ENCODE assay signal across 8 mouse cellular contexts in genomic region chr7:70361383-70362364, GRCm38 (mm10). TPM values are rescaled to one million over a fixed set of nuclear protein-coding genes. Genes with fewer than 3 reads are reported as not detected.
DNase-seq lines count a peak whose midpoint lies in the region; ATAC-seq and TF ChIP-seq lines count a peak whose summit lies in the region.

No protein-coding gene starts in this region.

- H3K79me2 ChIP-seq in liver, adult 2 months (ENCODE audit: control insufficient read depth, insufficient read depth, low read length), result peaks cover 24% of the 10 kb centered on the region

- peak overlapping the region; percentile 84 for H3K4me3 ChIP-seq in forebrain, embryonic 10.5 days
- peak overlapping the region; percentile 80 for H3K4me3 ChIP-seq in heart, embryonic 13.5 days
- peak overlapping the region; percentile 98 for H3K4me3 ChIP-seq in kidney, postnatal 0 days (replicated peaks; ENCODE audit: low read depth, low read length)
- H3K4me3 ChIP-seq in liver, adult 2 months (ENCODE audit: insufficient read depth, low read depth, low read length), result peak overlapping the region; percentile 67
- H3K4me3 ChIP-seq in neural tube, embryonic 11.5 days (ENCODE audit: low read depth, low read length), result peak overlapping the region; percentile 96

- no peak; the same call in 1 of the 2 replicates for TF ChIP-seq CTCF in kidney, postnatal 0 days (IDR thresholded peaks at IDR 0.05; ENCODE audit: low read depth)
- TF ChIP-seq CTCF in liver, adult 2 months (IDR thresholded peaks at IDR 0.05; ENCODE audit: low read depth, low read length), result no peak

- no peaks in the 10 kb centered on the region for H3K9me3 ChIP-seq in forebrain, embryonic 10.5 days
- no peaks in the 10 kb centered on the region for H3K9me3 ChIP-seq in heart, embryonic 13.5 days
- H3K9me3 ChIP-seq in kidney, postnatal 0 days (replicated peaks; ENCODE audit: low read length), result no peaks in the 10 kb centered on the region
- H3K9me3 ChIP-seq in neural tube, embryonic 11.5 days (ENCODE audit: control insufficient read depth, low read length), result no peaks in the 10 kb centered on the region

- DNase-seq in ES-CJ7 (ENCODE audit: low read depth, low spot score), result peak; percentile 94
- DNase-seq in c-Kit-positive CD71-negative TER-119-negative erythroid progenitor cells, embryonic 14.5 days (ENCODE audit: low read depth), result peak; percentile 39
- DNase-seq in forebrain, embryonic 10.5 days (ENCODE audit: extremely low spot score, low spot score), result peak; percentile 91
- peak; percentile 99 for DNase-seq in kidney, postnatal 0 days (ENCODE audit: low spot score)
- DNase-seq in liver, adult 2 months (ENCODE audit: extremely low read depth, low read depth, low spot score), result peak; percentile 83
- peak; percentile 99 for DNase-seq in neural tube, embryonic 11.5 days (ENCODE audit: low spot score)
- DNase-seq in urinary bladder, adult 2 months (ENCODE audit: low spot score), result peak; percentile 86

- H3K27me3 ChIP-seq in forebrain, embryonic 10.5 days (ENCODE audit: poor library complexity, severe bottlenecking), result peaks cover 87% of the 10 kb centered on the region
- H3K27me3 ChIP-seq in heart, embryonic 13.5 days (replicated peaks), result peaks cover 47% of the 10 kb centered on the region
- no peaks in the 10 kb centered on the region for H3K27me3 ChIP-seq in kidney, postnatal 0 days (ENCODE audit: insufficient read depth, low read length)
- H3K27me3 ChIP-seq in liver, adult 2 months (ENCODE audit: control insufficient read depth, insufficient read depth, low read length), result no peaks in the 10 kb centered on the region
- H3K27me3 ChIP-seq in neural tube, embryonic 11.5 days (ENCODE audit: control insufficient read depth, insufficient read depth, low read length), result no peaks in the 10 kb centered on the region

- H3K4me2 ChIP-seq in heart, embryonic 13.5 days, result peak overlapping the region; percentile 82
- peak overlapping the region; percentile 82 for H3K4me2 ChIP-seq in kidney, postnatal 0 days (ENCODE audit: low read length)
- peak overlapping the region; percentile 96 for H3K4me2 ChIP-seq in neural tube, embryonic 11.5 days (ENCODE audit: low read depth)

- H3K36me3 ChIP-seq in forebrain, embryonic 10.5 days (replicated peaks), result peaks cover 35% of the 10 kb centered on the region
- H3K36me3 ChIP-seq in heart, embryonic 13.5 days, result peaks cover 10% of the 10 kb centered on the region
- peaks cover 22% of the 10 kb centered on the region for H3K36me3 ChIP-seq in kidney, postnatal 0 days (ENCODE audit: insufficient read depth, low read length)
- H3K36me3 ChIP-seq in liver, adult 2 months (ENCODE audit: control insufficient read depth, insufficient read depth, low read length), result peaks cover 8% of the 10 kb centered on the region
- peaks cover 9% of the 10 kb centered on the region for H3K36me3 ChIP-seq in neural tube, embryonic 11.5 days (ENCODE audit: control insufficient read depth, insufficient read depth, low read length)

- peaks cover 62% of the 10 kb centered on the region for H3K4me1 ChIP-seq in forebrain, embryonic 10.5 days
- peaks cover 18% of the 10 kb centered on the region for H3K4me1 ChIP-seq in heart, embryonic 13.5 days
- H3K4me1 ChIP-seq in kidney, postnatal 0 days (replicated peaks; ENCODE audit: insufficient read depth, low read length), result no peaks in the 10 kb centered on the region
- H3K4me1 ChIP-seq in liver, adult 2 months (ENCODE audit: control insufficient read depth, insufficient read depth, low read length), result peaks cover 13% of the 10 kb centered on the region
- H3K4me1 ChIP-seq in neural tube, embryonic 11.5 days (ENCODE audit: control insufficient read depth, insufficient read depth, low read length), result peaks cover 16% of the 10 kb centered on the region

- peak; percentile 78 for ATAC-seq in heart, embryonic 13.5 days (ENCODE audit: extremely low read depth, insufficient number of reproducible peaks, low FRiP score, low TSS enrichment)
- ATAC-seq in kidney, postnatal 0 days (replicated peaks; ENCODE audit: low FRiP score, low read depth), result peak; percentile 89
- ATAC-seq in neural tube, embryonic 11.5 days (ENCODE audit: insufficient read depth, low FRiP score, low TSS enrichment), result peak; percentile 87

- under 1% methylated on average over 97 of the region's 98 CpGs for WGBS in forebrain, embryonic 10.5 days
- under 1% methylated on average over 97 of the region's 98 CpGs for WGBS in heart, embryonic 13.5 days
- under 1% methylated on average over 88 of the region's 98 CpGs for WGBS in kidney, postnatal 0 days
- under 1% methylated on average over 98 of the region's 98 CpGs for WGBS in liver, adult 2 months
- WGBS in neural tube, embryonic 11.5 days, result under 1% methylated on average over 98 of the region's 98 CpGs

- H3K27ac ChIP-seq in forebrain, embryonic 10.5 days, result peak overlapping the region; percentile 98
- peak overlapping the region; percentile 98 for H3K27ac ChIP-seq in heart, embryonic 13.5 days (replicated peaks)
- H3K27ac ChIP-seq in kidney, postnatal 0 days, result peak overlapping the region; percentile 99
- H3K27ac ChIP-seq in liver, adult 2 months (replicated peaks; ENCODE audit: insufficient read depth, low read depth, low read length), result peak overlapping the region; percentile 94
- H3K27ac ChIP-seq in neural tube, embryonic 11.5 days (ENCODE audit: low read depth, low read length), result peak overlapping the region; percentile 99

- H3K9ac ChIP-seq in heart, embryonic 13.5 days, result peak overlapping the region; percentile 97
- H3K9ac ChIP-seq in kidney, postnatal 0 days (ENCODE audit: low read depth, low read length), result peak overlapping the region; percentile 100
- H3K9ac ChIP-seq in liver, adult 2 months (ENCODE audit: low read depth, low read length), result peak overlapping the region; percentile 98
- H3K9ac ChIP-seq in neural tube, embryonic 11.5 days (ENCODE audit: low read length), result peak overlapping the region; percentile 99

- TF ChIP-seq POLR2A in liver, adult 2 months (IDR thresholded peaks at IDR 0.05; ENCODE audit: extremely low read depth, insufficient read depth, low read length), result peak; percentile 85

RNA-seq across cellular contexts. Expression of gene Nr2f2, which starts 4.9 kb away (rescaled TPM):
- polyA plus RNA-seq in forebrain, embryonic 10.5 days (2016; fragmentation: Nextera tagmentation; extraction: Ambion mirVana), result 82.3 and 82.7 TPM in 2 replicates
- polyA plus RNA-seq in heart, embryonic 13.5 days (2015; fragmentation: Nextera tagmentation; extraction: Ambion mirVana), result 24.5 and 27.3 TPM in 2 replicates
- 190 and 203 TPM in 2 replicates for polyA plus RNA-seq in kidney, postnatal 0 days (2015; fragmentation: Nextera tagmentation; extraction: Ambion mirVana)
- 14.5 and 16.1 TPM in 2 replicates for total RNA-seq in liver, adult 2 months (2014; rRNA removed)
- 64.2 and 84.0 TPM in 2 replicates for polyA plus RNA-seq in liver, adult 2 months (2012; rRNA removed)
- polyA plus RNA-seq in neural tube, embryonic 11.5 days (2014; fragmentation: Nextera tagmentation; extraction: Ambion mirVana), result 88.5 and 95.9 TPM in 2 replicates
- 118 and 128 TPM in 2 replicates for polyA plus RNA-seq in urinary bladder, adult 2 months (2012; rRNA removed)

Comparison
In these comparisons a context has a peak if more than half of its experiments do, and no peak if none do; other contexts are left out.
1. Peak in every context shown above with its lines: DNase-seq, ATAC-seq, H3K4me3 ChIP-seq and H3K27ac ChIP-seq.
2. DNase-seq: peak in every context shown above with its lines; median percentile 99 in kidney, postnatal 0 days; 99 in neural tube, embryonic 11.5 days; 94 in ES-CJ7; 91 in forebrain, embryonic 10.5 days; 86 in urinary bladder, adult 2 months; 83 in liver, adult 2 months; 39 in c-Kit-positive CD71-negative TER-119-negative erythroid progenitor cells, embryonic 14.5 days.